Mouse (Mus musculus): ENCODE results near the gene AC134908.4.

AC134908.4 gene

DNA sequence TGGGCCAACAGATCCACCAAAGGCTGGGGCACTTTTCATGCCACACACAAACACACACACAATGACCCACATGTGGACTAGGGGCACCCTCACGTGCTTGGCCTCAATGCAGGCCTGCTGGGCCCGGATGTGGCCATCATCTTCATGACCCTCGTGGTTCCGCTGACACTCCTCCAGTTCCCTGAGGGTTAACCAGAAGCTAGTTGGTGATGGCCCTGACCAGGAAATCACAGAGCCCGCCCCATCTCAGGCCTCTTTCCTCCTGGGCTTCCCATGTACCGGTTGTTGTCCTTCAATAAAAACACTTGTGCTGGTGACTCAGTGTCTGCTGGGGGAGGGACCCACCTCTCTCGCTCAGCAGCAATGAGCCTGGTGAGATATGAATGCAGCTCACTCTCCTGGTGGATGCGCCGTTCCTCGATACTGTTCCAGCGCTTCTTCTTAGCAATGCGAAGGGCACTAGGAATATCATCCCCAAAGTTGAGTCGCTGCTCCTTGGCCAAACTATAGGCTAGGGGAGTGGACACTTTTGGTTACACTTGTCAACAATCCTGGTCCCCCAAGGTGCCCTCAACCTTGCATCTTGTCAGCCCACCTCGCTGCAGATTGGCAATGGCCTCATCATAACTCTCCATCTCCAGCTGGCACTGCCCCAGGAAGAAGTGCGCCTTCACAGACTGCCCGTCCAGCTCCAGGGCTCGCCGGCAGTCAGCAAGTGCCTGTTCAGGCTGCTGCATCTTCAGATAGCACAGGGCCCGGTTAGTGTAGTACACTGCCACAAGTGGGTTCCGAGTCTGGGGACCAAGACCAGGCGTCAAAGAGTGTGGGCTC is 36.2 kb upstream of the AC134908.4 start:
- DNase-seq (ENCODE audit: low read depth, low spot score): no peak

- DNase-seq (ENCODE audit: low read depth, low spot score): no peak
These were observed 35.5 kb upstream of the AC134908.4 start for GRCm38 (mm10) chr17:25830806-25831431.

DNA sequence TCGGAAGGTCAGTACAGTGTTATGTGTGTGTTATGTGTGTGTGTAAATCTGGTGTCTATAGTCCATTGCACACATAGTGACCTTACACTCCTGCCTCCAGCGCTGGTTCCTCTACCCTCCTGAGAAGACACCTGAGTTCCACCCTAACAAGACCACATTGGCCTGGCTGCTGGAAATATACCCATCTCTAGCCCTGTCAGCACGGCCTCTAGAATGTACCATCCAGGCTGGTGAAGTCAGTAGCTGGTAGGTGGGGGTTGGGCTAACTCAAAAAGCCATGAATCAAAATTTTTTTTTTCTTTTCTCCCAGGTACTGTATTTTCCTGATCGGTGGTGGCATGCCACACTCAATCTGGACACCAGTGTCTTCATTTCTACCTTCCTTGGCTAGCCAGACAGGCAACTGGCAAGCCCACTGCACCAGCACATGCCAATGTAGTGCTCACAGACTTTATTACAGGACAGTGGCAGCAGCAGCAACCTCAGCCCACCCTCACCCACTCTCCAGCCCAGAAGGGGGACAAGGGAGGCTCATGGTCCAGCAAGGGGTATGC is 34.8 kb upstream of the AC134908.4 start:
- no peak for DNase-seq (ENCODE audit: low read depth, low spot score)

DNA sequence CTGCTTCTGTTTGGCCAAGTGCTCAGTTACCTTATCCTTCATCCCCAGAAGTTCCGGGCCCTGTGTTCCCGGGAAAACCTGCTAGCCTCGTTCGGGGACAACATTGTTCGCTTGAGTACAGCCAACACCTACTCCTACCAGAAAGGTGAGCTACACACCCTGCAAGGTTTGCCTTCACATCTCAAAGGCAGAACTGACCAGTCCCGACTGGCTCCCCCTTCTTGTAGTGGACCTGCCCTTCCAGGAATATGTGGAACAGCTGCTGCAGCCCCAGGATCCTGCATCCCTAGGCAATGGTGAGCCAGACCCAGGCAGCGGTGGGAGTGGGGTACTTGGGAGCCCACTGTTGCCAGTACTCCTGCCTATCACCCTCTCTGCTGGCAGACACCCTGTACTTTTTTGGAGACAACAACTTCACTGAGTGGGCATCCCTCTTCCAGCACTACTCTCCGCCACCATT is 34.1 kb upstream of the AC134908.4 start:
- DNase-seq (ENCODE audit: low read depth, low spot score): no peak

GRCm38 (mm10) chr17:25828712-25829557 is 33.5 kb upstream of the AC134908.4 start, which contains the start of gene Jmjd8:
Gene Jmjd8, plus strand, starts transcription at chr17:25828867.
- peak; percentile 82 for DNase-seq (ENCODE audit: low read depth, low spot score)

- no peak for DNase-seq (ENCODE audit: low read depth, low spot score)
These were observed 32.8 kb upstream of the AC134908.4 start for GRCm38 (mm10) chr17:25828223-25828594.

- no peak for DNase-seq (ENCODE audit: low read depth, low spot score)
These were observed 32.2 kb upstream of the AC134908.4 start for GRCm38 (mm10) chr17:25827546-25828222.

- DNase-seq (ENCODE audit: low read depth, low spot score): no peak
These were observed 31.6 kb upstream of the AC134908.4 start for GRCm38 (mm10) chr17:25827011-25827410.

DNA sequence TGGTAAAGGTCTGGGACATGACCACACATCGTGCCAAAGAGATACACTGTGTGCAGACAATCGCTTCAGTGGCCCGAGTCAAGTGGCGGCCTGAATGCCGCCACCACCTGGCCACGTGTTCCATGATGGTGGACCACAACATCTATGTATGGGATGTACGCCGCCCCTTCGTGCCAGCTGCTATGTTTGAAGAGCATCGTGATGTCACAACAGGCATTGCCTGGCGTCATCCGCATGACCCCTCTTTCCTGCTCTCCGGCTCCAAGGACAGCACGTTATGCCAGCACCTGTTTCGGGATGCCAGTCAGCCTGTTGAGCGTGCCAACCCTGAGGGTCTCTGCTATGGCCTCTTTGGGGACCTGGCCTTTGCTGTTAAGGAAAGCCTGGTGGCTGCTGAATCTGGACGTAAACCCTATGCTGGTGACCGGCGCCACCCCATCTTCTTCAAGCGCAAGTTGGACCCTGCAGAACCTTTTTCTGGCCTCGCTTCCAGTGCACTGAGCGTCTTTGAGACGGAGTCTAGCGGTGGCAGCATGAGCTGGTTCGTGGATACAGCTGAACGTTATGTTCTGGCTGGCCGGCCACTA is 30.6 kb upstream of the AC134908.4 start:
- DNase-seq (ENCODE audit: low read depth, low spot score): no peak

GRCm38 (mm10) chr17:25825311-25825710 is 29.9 kb upstream of the AC134908.4 start:
- DNase-seq (ENCODE audit: low read depth, low spot score): no peak

DNA sequence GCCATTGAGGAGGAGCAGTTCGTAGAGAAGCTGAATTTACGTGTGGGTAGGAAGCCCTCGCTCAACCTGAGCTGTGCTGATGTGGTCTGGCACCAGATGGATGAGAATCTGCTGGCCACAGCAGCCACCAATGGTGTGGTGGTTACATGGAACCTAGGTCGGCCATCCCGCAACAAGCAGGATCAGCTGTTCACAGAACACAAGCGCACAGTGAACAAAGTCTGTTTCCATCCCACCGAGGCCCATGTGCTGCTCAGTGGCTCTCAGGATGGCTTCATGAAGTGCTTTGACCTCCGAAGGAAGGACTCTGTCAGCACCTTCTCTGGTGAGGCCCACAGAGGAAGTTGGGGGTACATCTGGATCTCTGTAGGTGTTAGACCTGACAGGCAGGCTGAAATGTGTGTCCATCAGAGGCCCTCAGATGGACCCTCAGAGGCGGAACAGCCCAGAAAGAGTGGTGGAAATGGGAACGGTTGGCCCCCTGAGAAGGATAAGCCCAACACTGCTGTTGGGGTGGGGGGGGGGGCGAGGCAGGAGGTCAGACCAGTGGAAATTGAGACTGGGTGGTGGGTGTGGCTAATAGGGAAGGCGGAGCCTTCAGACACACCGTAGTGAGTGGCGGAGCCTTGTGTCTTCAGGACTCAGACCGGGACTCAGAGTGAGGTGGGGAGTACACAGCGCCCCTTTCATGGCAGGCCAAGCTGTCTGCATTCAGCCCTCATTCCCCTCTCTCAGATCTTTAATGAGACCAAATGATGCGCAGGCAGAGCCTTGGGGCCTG is 29.1 kb upstream of the AC134908.4 start:
- no peak for DNase-seq (ENCODE audit: low read depth, low spot score)

DNA sequence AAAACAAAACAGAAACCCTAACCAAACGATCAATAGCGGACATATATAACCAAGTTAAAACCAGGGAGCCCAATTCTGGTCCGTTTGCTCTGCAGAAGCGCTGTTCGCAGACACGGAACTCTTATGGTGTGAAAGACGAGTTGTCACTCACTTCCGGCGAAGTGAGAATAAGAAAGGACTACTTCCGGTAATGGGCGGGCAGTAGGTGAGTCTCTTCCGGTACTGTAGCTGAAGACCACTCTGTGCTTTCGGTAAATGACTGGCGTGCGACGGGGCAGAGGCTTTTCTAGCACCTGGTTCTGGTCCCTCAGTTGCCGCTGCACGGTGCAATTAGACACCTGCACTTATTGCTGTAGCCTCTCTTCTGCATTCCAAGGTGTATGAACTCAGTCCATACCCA is 28.0 kb upstream of the AC134908.4 start, which contains the start of gene Wdr24:
Gene Wdr24, plus strand, starts transcription at position 176 of the 400 bp plus-strand sequence.
- DNase-seq (ENCODE audit: low read depth, low spot score): peak; percentile 82

DNA sequence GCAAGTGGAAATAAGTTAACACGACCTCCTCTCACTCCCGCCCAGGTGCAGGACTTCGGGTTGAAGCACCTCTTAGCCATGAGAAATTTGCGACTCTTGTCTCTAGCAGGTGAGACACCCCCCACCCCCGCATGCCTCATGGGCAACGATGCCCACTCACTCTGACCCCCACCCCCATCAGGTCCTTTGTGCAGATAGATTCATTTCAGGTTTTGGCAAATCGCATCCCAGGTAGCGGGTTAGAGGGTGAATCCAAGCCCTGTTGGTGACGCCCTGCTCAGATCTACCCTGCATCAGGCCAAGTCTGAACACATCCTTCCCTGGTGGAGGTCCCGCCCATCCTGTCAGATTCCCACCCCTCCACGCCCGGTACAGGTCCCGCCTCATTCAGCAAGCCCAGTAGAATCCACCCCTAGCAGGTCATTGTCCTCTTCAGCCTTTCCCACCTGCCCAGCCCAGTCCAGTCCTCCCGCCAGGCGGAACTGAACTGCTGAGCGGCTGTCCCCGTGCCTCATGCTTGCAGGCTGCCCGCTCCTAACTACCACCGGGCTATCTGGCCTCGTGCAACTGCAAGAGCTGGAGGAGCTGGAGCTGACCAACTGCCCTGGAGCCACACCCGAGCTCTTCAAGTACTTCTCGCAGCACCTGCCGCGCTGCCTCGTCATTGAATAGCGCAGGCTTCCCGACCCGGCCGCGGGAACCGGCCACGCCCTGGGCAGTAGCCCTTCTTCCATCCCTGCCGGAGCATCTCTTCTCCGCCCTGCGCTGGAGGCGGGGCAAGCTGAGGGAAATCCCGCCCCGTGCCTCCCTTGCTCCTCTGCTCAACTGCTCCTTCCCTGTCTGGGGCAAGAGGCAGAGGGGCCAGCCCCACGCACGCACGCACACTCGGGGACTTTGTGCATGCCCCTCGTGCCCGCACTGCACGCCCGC is 23.7 kb upstream of the AC134908.4 start:
- DNase-seq (ENCODE audit: low read depth, low spot score): no peak

- no peak for DNase-seq (ENCODE audit: low read depth, low spot score)
These were observed 22.2 kb upstream of the AC134908.4 start for GRCm38 (mm10) chr17:25817662-25818061.

DNA sequence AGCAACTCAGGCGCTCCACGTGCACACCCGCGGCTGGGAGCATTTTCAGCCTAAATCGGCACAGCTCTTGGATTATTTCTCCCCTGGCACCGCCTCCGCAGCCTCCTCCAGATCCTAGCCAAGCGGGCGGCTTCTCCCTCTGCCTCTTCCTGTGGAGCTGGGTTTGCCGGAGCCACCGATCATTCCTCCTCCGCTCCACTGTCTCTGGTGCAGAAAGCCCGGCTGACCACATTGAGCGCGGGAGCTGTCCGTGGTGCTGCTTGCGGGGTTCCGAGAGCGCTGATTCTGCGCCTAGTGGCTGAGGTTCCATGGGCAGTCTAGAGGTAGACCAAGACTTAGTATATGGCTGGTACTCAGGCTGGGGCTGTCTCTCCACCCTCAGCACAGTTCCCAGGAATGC is 18.0 kb upstream of the AC134908.4 start:
- no peak for DNase-seq (ENCODE audit: low read depth, low spot score)

- no peak for DNase-seq (ENCODE audit: low read depth, low spot score)
These were observed 15.4 kb upstream of the AC134908.4 start for GRCm38 (mm10) chr17:25810890-25811289.

- DNase-seq (ENCODE audit: low read depth, low spot score): no peak
These were observed 14.3 kb upstream of the AC134908.4 start for GRCm38 (mm10) chr17:25809606-25810340.

All from brain, embryonic 18.5 days (tissue).